Mouse (Mus musculus) gonadal fat pad, adult 2 months (tissue): ENCODE data around the gene Fam221a. TPM values are rescaled to one million over a fixed set of nuclear protein-coding genes. Genes with fewer than 3 reads are reported as not detected.

Source experiments
- DNase-seq: peaks from one replicate; pipeline ENCODE4 v3.0.0-alpha.2; 2012; ENCODE audit warnings: low read depth
- polyA plus RNA-seq: library from polyadenylated mRNA; depleted of rRNA; stranded (reverse); fragments of >200 nt; gene quantifications from 2 replicates; pipeline ENCODE4 v1.2.3, GENCODE M21; 2012; rRNA removed

Fam221a gene
- 4.9 and 5.5 TPM in 2 replicates for polyA plus RNA-seq

- no peak for DNase-seq
Measured at GRCm38 (mm10) chr6:49367159-49368054, at the start of gene Fam221a. Gene Fam221a (plus strand): TSS chr6:49367739.

GRCm38 (mm10) chr6:49318966-49319594 lies 48.5 kb upstream of the Fam221a start, which contains the start of gene Ccdc126:
Gene Ccdc126 (plus strand): TSS chr6:49319274.
- DNase-seq = peak; percentile 77

GRCm38 (mm10) chr6:49319595-49320315 lies 47.8 kb upstream of the Fam221a start:
- no peak for DNase-seq

GRCm38 (mm10) chr6:49321341-49321740 lies 46.2 kb upstream of the Fam221a start:
- DNase-seq = no peak

- no peak for DNase-seq
Measured at GRCm38 (mm10) chr6:49322056-49322455, 45.5 kb upstream of the Fam221a start.

GRCm38 (mm10) chr6:49322986-49323385 lies 44.6 kb upstream of the Fam221a start:
- DNase-seq = no peak

GRCm38 (mm10) chr6:49324528-49324927 lies 43.0 kb upstream of the Fam221a start:
- DNase-seq = no peak

- DNase-seq = no peak
Measured at GRCm38 (mm10) chr6:49325294-49325693, 42.2 kb upstream of the Fam221a start.

GRCm38 (mm10) chr6:49326846-49327245 lies 40.7 kb upstream of the Fam221a start:
- no peak for DNase-seq

- DNase-seq = no peak
Measured at GRCm38 (mm10) chr6:49331369-49332059, 36.0 kb upstream of the Fam221a start.

GRCm38 (mm10) chr6:49332060-49332370 lies 35.5 kb upstream of the Fam221a start:
- no peak for DNase-seq

GRCm38 (mm10) chr6:49338566-49338965 lies 29.0 kb upstream of the Fam221a start:
- DNase-seq = no peak

- no peak for DNase-seq
Measured at GRCm38 (mm10) chr6:49339145-49339544, 28.4 kb upstream of the Fam221a start.

- DNase-seq = no peak
Measured at GRCm38 (mm10) chr6:49343737-49344469, 23.6 kb upstream of the Fam221a start.

- no peak for DNase-seq
Measured at GRCm38 (mm10) chr6:49349826-49350225, 17.7 kb upstream of the Fam221a start.

GRCm38 (mm10) chr6:49354613-49355012 lies 12.9 kb upstream of the Fam221a start:
- DNase-seq = no peak

- no peak for DNase-seq
Measured at GRCm38 (mm10) chr6:49355171-49355570, 12.4 kb upstream of the Fam221a start.

- no peak for DNase-seq
Measured at GRCm38 (mm10) chr6:49360420-49360819, 7.1 kb upstream of the Fam221a start.

GRCm38 (mm10) chr6:49368212-49368611 lies 673 bp downstream of the Fam221a start:
- DNase-seq = no peak

GRCm38 (mm10) chr6:49372705-49373104 lies 5.2 kb downstream of the Fam221a start:
- DNase-seq = no peak

GRCm38 (mm10) chr6:49373943-49374342 lies 6.4 kb downstream of the Fam221a start:
- DNase-seq = no peak
